In the genomic region with DNA sequence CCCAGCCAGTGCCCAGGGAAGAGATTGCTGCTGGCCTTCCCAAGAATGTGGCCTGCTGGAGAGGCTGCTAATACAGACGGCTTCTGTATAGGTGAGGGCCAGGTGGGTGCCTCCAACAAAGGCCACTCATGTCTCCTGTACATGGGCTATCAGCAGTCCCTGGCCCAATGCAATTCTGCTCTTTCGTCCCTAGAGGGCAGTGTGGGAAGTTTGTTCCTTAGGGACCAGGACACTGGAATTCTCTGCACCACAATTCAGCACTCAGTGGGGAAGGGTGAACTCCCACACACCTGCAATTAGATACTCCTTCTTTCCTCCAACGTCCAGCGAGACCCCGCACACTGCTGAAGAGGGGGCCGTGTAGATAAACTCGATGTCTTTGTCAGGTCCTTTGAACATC, we compare ENCODE assay signal across 10 mouse cellular contexts. TPM values are rescaled to one million over a fixed set of nuclear protein-coding genes. Genes with fewer than 3 reads are reported as not detected.
DNase-seq lines count a peak whose midpoint lies in the region; ATAC-seq and TF ChIP-seq lines count a peak whose summit lies in the region.
"Had no signal": no experiment of that assay in that cellular context is flagged by ENCODE, and none has a peak within 500 bp of the region (broad histone marks: within the 10 kb centered on the region; RNA-seq: fewer than 3 reads in every experiment).

No protein-coding gene starts in this region.

- peak; percentile 89 for TF ChIP-seq CTCF in left cerebral cortex, adult 2 months (IDR thresholded peaks at IDR 0.05)
- TF ChIP-seq CTCF in Patski (IDR thresholded peaks at IDR 0.05): peak; percentile 88

- in situ Hi-C loops in Patski (cut with MboI; ENCODE audit: low pct_unique_long_range_greater_than_20kb): loop anchor here (25.0 kb wide), 1 partner anchor 420 kb away; no protein-coding TSS in a partner anchor

- H3K4me2 ChIP-seq in heart, embryonic 12.5 days: no peak overlapping the region
- H3K4me2 ChIP-seq: embryonic facial prominence, embryonic 15.5 days; neural tube, embryonic 12.5 days had no signal

- WGBS in heart, embryonic 12.5 days: 16% methylated on average over 7 of the region's 7 CpGs

- no peak for ATAC-seq in Patski
- ATAC-seq in heart, embryonic 12.5 days (ENCODE audit: insufficient number of reproducible peaks, low FRiP score): peak; percentile 18; the same call in 1 of the 2 replicates

- H3K9me3 ChIP-seq in heart, embryonic 12.5 days (replicated peaks): no peaks in the 10 kb centered on the region
- H3K9me3 ChIP-seq: embryonic facial prominence, embryonic 15.5 days; neural tube, embryonic 12.5 days had no signal

- intact Hi-C loops in left cerebral cortex, adult 2 months (cut with DNase I): loop anchor here (1.0 to 2.0 kb wide), 2 partner anchors 38 to 62 kb away; partner anchors contain the start of gene Timp2
- intact Hi-C loops in left cerebral cortex, postnatal 36 days (cut with DNase I): loop anchor here (5.0 kb wide), 2 partner anchors 40 to 85 kb away; partner anchors contain the start of genes Lgals3bp and Timp2

- H3K27me3 ChIP-seq in Patski: no peaks in the 10 kb centered on the region
- H3K27me3 ChIP-seq in heart, embryonic 12.5 days (replicated peaks): no peaks in the 10 kb centered on the region
- H3K27me3 ChIP-seq: embryonic facial prominence, embryonic 15.5 days; neural tube, embryonic 12.5 days had no signal

- H3K27ac ChIP-seq in left cerebral cortex, adult 2 months: no peak overlapping the region
- H3K27ac ChIP-seq in heart, embryonic 12.5 days (ENCODE audit: poor library complexity, severe bottlenecking): 0 out of 2 replicates have a peak overlapping the region, but pooled peaks have one; percentile 7
- H3K27ac ChIP-seq: embryonic facial prominence, embryonic 15.5 days; neural tube, embryonic 12.5 days had no signal

- no peak overlapping the region for H3K4me3 ChIP-seq in left cerebral cortex, adult 2 months
- H3K4me3 ChIP-seq in heart, embryonic 12.5 days: no peak overlapping the region
- H3K4me3 ChIP-seq: embryonic facial prominence, embryonic 15.5 days; neural tube, embryonic 12.5 days had no signal

- H3K36me3 ChIP-seq in heart, embryonic 12.5 days: peaks cover 46% of the 10 kb centered on the region

- peaks cover 19% of the 10 kb centered on the region for H3K4me1 ChIP-seq in heart, embryonic 12.5 days (replicated peaks)

- CTCF ChIA-PET in Patski (lab: Charles Lee): interaction anchor here (1.0 kb wide), 1 partner anchor 48 kb away, joined by 3 read pairs; no protein-coding TSS in a partner anchor

- H3K9ac ChIP-seq in heart, embryonic 12.5 days: no peak overlapping the region
- H3K9ac ChIP-seq: embryonic facial prominence, embryonic 15.5 days; neural tube, embryonic 12.5 days had no signal

- POLR2A ChIA-PET in Patski (lab: Charles Lee): interaction anchor here (1.6 kb wide), 1 partner anchor 37 kb away, joined by 3 read pairs; no protein-coding TSS in a partner anchor

- DNase-seq in left cerebral cortex, adult 2 months (ENCODE audit: extremely low spot score in 1 of 2, low spot score in 2 of 2): peak in 1 of 2 experiments; percentile 56
- DNase-seq in left cerebral cortex, postnatal 36 days (ENCODE audit: low spot score in 2 of 2): no peak
- no peak for DNase-seq in Patski (ENCODE audit: low read depth, low spot score)
- DNase-seq in cerebellum, adult 9-11 months: peak; percentile 39
- peak; percentile 49 for DNase-seq in kidney, postnatal 14 days
- DNase-seq in lung, postnatal 36 days: peak; percentile 71
- peak; percentile 53 for DNase-seq in thymus, postnatal 4 days

RNA-seq across cellular contexts. Expression of gene Cep295nl, which starts 25.2 kb away (rescaled TPM):
- 1 to 10 TPM; 1.5 to 1.8 TPM for total RNA-seq in left cerebral cortex, adult 2 months (2021)
- total RNA-seq in left cerebral cortex, postnatal 36 days (2021): 1 to 10 TPM; 1.3 to 1.8 TPM
- 0.41 TPM for polyA plus RNA-seq in Patski (2021)
- polyA plus RNA-seq in heart, embryonic 12.5 days (2016; fragmentation: Nextera tagmentation; extraction: Ambion mirVana): 0.23 and 0.24 TPM in 2 replicates

RNA-seq across cellular contexts. Expression of gene Usp36, which starts 27.1 kb away (rescaled TPM):
- 10 to 100 TPM; 32.1 to 33.1 TPM for total RNA-seq in left cerebral cortex, adult 2 months (2021)
- 10 to 100 TPM; 26.8 to 32.2 TPM for total RNA-seq in left cerebral cortex, postnatal 36 days (2021)
- 26.0 TPM for polyA plus RNA-seq in Patski (2021)
- polyA plus RNA-seq in heart, embryonic 12.5 days (2016; fragmentation: Nextera tagmentation; extraction: Ambion mirVana): 14.8 and 16.2 TPM in 2 replicates

RNA-seq across cellular contexts. Expression of gene Timp2, which starts 38.4 kb away (rescaled TPM):
- 100 to 1,000 TPM; 221 to 255 TPM for total RNA-seq in left cerebral cortex, adult 2 months (2021)
- 100 to 1,000 TPM; 214 to 247 TPM for total RNA-seq in left cerebral cortex, postnatal 36 days (2021)
- 459 TPM for polyA plus RNA-seq in Patski (2021)
- 68.9 and 72.1 TPM in 2 replicates for polyA plus RNA-seq in heart, embryonic 12.5 days (2016; fragmentation: Nextera tagmentation; extraction: Ambion mirVana)

Comparison
In these comparisons a context has a peak if more than half of its experiments do, and no peak if none do; other contexts are left out.
1. DNase-seq: peak in cerebellum, adult 9-11 months (single experiment), kidney, postnatal 14 days (single experiment), lung, postnatal 36 days (single experiment) and thymus, postnatal 4 days (single experiment); none in left cerebral cortex, postnatal 36 days (0 of 2) and Patski (single experiment).